Mouse (Mus musculus) limb, embryonic 10.5 days (tissue): ENCODE measurements at regions not wholly inside any gene's neighbourhood (a gene's known extent, or its start where the extent isn't known, plus 50 kb on each side); places are given as distances from the start of the nearest gene placed in this dataset.

ENCODE experiments used
- DNase-seq: peaks from one replicate; pipeline ENCODE4 v3.0.0-alpha.2; 2017; ENCODE audit warnings: low spot score
- H3K27ac ChIP-seq: fragments of 300-500 bp; sonication (generic); 2 replicates; pipeline ENCODE4 v1.5.1; 2016; ENCODE audit warnings: mild to moderate bottlenecking
- H3K27me3 ChIP-seq: fragments of 300-500 bp; sonication (generic); 2 replicates; pipeline ENCODE4 v1.6.1; 2016; ENCODE audit warnings: low read depth, mild to moderate bottlenecking; ENCODE audit not compliant: poor library complexity, severe bottlenecking
- H3K36me3 ChIP-seq: fragments of 300-500 bp; sonication (generic); 2 replicates; pipeline ENCODE4 v1.6.1; 2016; ENCODE audit warnings: mild to moderate bottlenecking, moderate library complexity
- H3K4me1 ChIP-seq: fragments of 300-500 bp; sonication (generic); 2 replicates; pipeline ENCODE4 v1.6.1; 2016
- H3K4me3 ChIP-seq: fragments of 300-500 bp; sonication (generic); 2 replicates; pipeline ENCODE4 v1.5.1; 2016; ENCODE audit warnings: mild to moderate bottlenecking, moderate library complexity
- H3K9me3 ChIP-seq: fragments of 300-500 bp; sonication (generic); replicated peaks from 2 replicates; pipeline ENCODE4 v1.6.1; 2016; ENCODE audit warnings: mild to moderate bottlenecking
- WGBS: fragments of 180-500 bp; shearing (Covaris S2); methylation state at CpG from one replicate; pipeline ENCODE4 v1.1.7; 2016; 5-methylcytosine and 5-hydroxymethylcytosine counted together

GRCm38 (mm10) chr14:79881726-79882125, 102.2 kb upstream of the Olfm4 start:
- DNase-seq, result no peak
- WGBS, result 12% methylated on average over 9 of the region's 9 CpGs
- Histone ChIP-seq H3K9me3 (no peaks in the 10 kb centered on the region), H3K27ac (no peak overlapping the region), H3K4me1 (peaks cover 25% of the 10 kb centered on the region), H3K4me3 (no peak overlapping the region), H3K27me3 (peaks cover 37% of the 10 kb centered on the region; the same call in 1 of the 2 replicates), H3K36me3 (no peaks in the 10 kb centered on the region)

GRCm38 (mm10) chr14:79880065-79880755, 103.7 kb upstream of the Olfm4 start:
- 48% methylated on average over 5 of the region's 5 CpGs for WGBS
- H3K4me3 ChIP-seq, result no peak overlapping the region
- peaks cover 37% of the 10 kb centered on the region; the same call in 1 of the 2 replicates for H3K27me3 ChIP-seq
- peaks cover 25% of the 10 kb centered on the region for H3K4me1 ChIP-seq
- H3K9me3 ChIP-seq, result no peaks in the 10 kb centered on the region
- no peaks in the 10 kb centered on the region for H3K36me3 ChIP-seq
- H3K27ac ChIP-seq, result no peak overlapping the region
- no peak for DNase-seq

DNA sequence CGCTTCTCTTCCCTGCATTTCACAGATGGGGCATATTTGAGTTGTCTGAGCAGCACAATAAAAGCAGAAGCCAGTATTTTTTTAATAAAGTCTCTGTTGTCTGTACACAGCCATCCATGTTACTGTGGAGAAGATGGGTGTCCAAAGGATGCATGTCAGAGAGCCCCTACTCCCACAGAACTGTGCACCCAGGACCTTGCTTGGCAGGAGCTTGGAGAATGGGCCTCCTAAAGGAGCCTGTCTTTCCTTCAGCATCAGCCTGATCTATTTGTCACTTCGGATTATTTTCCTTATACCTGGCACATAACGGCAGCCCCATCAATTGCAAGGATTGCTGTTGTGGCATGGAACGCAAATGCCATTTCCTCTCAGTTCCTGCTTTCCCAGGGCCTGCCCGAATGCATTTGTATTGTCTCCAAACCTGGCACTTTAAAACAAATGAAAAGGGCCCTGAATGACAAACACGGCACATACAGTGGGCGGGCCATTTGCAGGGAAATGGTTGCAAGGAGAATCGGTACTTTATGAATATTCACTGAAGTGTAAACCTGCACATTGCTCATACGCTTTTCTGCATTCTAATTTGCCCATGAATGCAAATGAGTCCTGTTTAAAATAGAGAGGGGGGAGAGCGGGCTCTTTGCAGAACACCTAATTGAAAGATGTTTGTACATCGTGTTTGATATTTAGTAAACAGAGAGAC, 104.4 kb upstream of the Olfm4 start:
- H3K4me1 ChIP-seq, result peaks cover 25% of the 10 kb centered on the region
- DNase-seq, result no peak
- WGBS, result 86% methylated on average over 11 of the region's 11 CpGs
- H3K27me3 ChIP-seq, result peaks cover 37% of the 10 kb centered on the region; the same call in 1 of the 2 replicates
- H3K27ac ChIP-seq, result no peak overlapping the region
- H3K9me3 ChIP-seq, result no peaks in the 10 kb centered on the region
- H3K4me3 ChIP-seq, result no peak overlapping the region
- no peaks in the 10 kb centered on the region for H3K36me3 ChIP-seq

GRCm38 (mm10) chr14:79878285-79879019, 105.4 kb upstream of the Olfm4 start:
- no peak overlapping the region for H3K4me3 ChIP-seq
- no peak for DNase-seq
- peaks cover 38% of the 10 kb centered on the region; the same call in 1 of the 2 replicates for H3K27me3 ChIP-seq
- H3K4me1 ChIP-seq, result peaks cover 28% of the 10 kb centered on the region
- H3K9me3 ChIP-seq, result no peaks in the 10 kb centered on the region
- H3K27ac ChIP-seq, result no peak overlapping the region
- WGBS, result 84% methylated on average over 17 of the region's 17 CpGs
- no peaks in the 10 kb centered on the region for H3K36me3 ChIP-seq

- H3K36me3 ChIP-seq, result no peaks in the 10 kb centered on the region
- H3K27me3 ChIP-seq, result peaks cover 17% of the 10 kb centered on the region; the same call in 1 of the 2 replicates
- H3K9me3 ChIP-seq, result no peaks in the 10 kb centered on the region
- H3K27ac ChIP-seq, result no peak overlapping the region
- H3K4me3 ChIP-seq, result no peak overlapping the region
- peak; percentile 42 for DNase-seq
- H3K4me1 ChIP-seq, result peaks cover 15% of the 10 kb centered on the region
- 37% methylated on average over 13 of the region's 13 CpGs for WGBS
These were observed 102.0 kb upstream of the Pcdh8 start for GRCm38 (mm10) chr14:79873062-79873461.

DNA sequence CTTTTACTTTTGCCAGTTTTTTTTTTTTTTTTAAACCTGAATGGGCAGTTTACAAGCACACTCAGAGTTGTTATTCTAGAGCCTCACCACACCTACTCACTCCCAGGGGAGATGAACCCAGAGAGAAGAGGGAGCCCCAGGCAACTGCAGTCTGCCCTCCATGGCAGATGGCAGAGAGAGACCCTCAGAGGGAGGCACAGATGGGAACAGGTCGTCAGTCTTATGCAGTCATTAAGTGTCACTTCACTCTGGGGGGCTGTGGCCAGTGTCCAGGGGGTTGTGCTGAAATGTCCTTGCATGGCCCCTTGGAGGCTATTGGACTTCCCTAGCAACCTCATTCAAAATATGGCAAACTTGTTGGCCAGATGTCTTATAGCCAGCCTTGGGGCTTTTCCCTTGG, 101.3 kb upstream of the Pcdh8 start:
- no peak overlapping the region for H3K27ac ChIP-seq
- no peak overlapping the region for H3K4me3 ChIP-seq
- H3K4me1 ChIP-seq, result peaks cover 15% of the 10 kb centered on the region
- no peaks in the 10 kb centered on the region for H3K36me3 ChIP-seq
- 15% methylated on average over 1 of the region's 1 CpGs for WGBS
- no peaks in the 10 kb centered on the region for H3K9me3 ChIP-seq
- peaks cover 11% of the 10 kb centered on the region; the same call in 1 of the 2 replicates for H3K27me3 ChIP-seq
- DNase-seq, result no peak

DNA sequence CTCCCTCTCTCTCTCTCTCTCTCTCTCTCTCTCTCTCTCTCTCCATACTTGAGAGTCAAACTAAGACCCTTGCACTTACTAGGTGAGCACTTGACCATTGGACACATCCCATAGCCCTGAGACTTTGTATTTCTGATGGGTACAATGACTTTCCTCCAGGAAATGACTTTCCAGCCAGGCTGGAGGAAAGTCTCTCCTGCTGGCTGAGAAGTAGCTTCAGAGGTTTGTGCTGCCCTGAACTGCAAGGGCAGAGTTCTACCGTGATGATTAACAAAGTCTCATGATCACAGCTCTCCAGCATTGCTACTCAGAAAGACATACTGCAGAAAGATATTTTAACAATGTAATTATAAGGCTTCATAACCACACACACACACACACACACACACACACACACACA, 98.2 kb upstream of the Pcdh8 start:
- H3K9me3 ChIP-seq, result no peaks in the 10 kb centered on the region
- H3K4me3 ChIP-seq, result no peak overlapping the region
- peaks cover 6% of the 10 kb centered on the region; the same call in 1 of the 2 replicates for H3K27me3 ChIP-seq
- peaks cover 15% of the 10 kb centered on the region for H3K4me1 ChIP-seq
- 65% methylated on average over 1 of the region's 1 CpGs for WGBS
- H3K36me3 ChIP-seq, result no peaks in the 10 kb centered on the region
- H3K27ac ChIP-seq, result no peak overlapping the region
- DNase-seq, result no peak

GRCm38 (mm10) chr14:79856245-79856644, 85.1 kb upstream of the Pcdh8 start:
- no peak for DNase-seq
- no peaks in the 10 kb centered on the region for H3K27me3 ChIP-seq
- 89% methylated on average over 7 of the region's 7 CpGs for WGBS
- H3K4me1 ChIP-seq, result peaks cover 8% of the 10 kb centered on the region
- H3K36me3 ChIP-seq, result no peaks in the 10 kb centered on the region
- H3K9me3 ChIP-seq, result no peaks in the 10 kb centered on the region
- no peak overlapping the region for H3K4me3 ChIP-seq
- no peak overlapping the region for H3K27ac ChIP-seq

- no peaks in the 10 kb centered on the region for H3K9me3 ChIP-seq
- no peak for DNase-seq
- WGBS, result 91% methylated on average over 5 of the region's 5 CpGs
- H3K27me3 ChIP-seq, result no peaks in the 10 kb centered on the region
- no peak overlapping the region for H3K27ac ChIP-seq
- no peaks in the 10 kb centered on the region for H3K36me3 ChIP-seq
- H3K4me1 ChIP-seq, result peaks cover 8% of the 10 kb centered on the region
- no peak overlapping the region for H3K4me3 ChIP-seq
These were observed 83.1 kb upstream of the Pcdh8 start for GRCm38 (mm10) chr14:79854216-79854615.

- DNase-seq, result no peak
- WGBS, result 75% methylated on average over 10 of the region's 10 CpGs
- Histone ChIP-seq H3K27me3 (no peaks in the 10 kb centered on the region), H3K4me3 (no peak overlapping the region), H3K36me3 (no peaks in the 10 kb centered on the region), H3K9me3 (no peaks in the 10 kb centered on the region), H3K4me1 (peaks cover 8% of the 10 kb centered on the region), H3K27ac (no peak overlapping the region)
These were observed 81.6 kb upstream of the Pcdh8 start for GRCm38 (mm10) chr14:79852683-79853082.

DNA sequence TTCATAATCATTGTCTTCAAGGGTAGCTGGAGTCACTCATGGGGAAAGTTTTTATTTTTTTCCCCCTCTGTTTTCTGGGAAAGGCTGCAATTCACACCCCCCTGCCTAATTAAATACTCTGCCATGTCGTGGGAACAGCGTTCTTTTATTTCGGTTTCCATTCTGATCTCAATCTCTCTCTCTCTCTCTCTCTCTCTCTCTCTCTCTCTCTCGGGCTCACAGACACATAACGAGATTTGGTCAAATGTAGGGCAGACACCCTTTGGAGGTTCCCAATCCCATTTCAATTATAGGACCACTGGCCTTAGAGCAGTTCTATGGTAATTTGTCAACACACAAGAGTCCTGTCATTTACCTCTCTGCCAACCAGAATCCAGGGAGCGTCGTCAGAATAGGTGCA, 80.7 kb upstream of the Pcdh8 start:
- no peaks in the 10 kb centered on the region for H3K36me3 ChIP-seq
- no peaks in the 10 kb centered on the region for H3K9me3 ChIP-seq
- H3K27ac ChIP-seq, result no peak overlapping the region
- no peaks in the 10 kb centered on the region for H3K27me3 ChIP-seq
- 81% methylated on average over 7 of the region's 7 CpGs for WGBS
- H3K4me1 ChIP-seq, result peaks cover 8% of the 10 kb centered on the region
- DNase-seq, result no peak
- H3K4me3 ChIP-seq, result no peak overlapping the region

DNA sequence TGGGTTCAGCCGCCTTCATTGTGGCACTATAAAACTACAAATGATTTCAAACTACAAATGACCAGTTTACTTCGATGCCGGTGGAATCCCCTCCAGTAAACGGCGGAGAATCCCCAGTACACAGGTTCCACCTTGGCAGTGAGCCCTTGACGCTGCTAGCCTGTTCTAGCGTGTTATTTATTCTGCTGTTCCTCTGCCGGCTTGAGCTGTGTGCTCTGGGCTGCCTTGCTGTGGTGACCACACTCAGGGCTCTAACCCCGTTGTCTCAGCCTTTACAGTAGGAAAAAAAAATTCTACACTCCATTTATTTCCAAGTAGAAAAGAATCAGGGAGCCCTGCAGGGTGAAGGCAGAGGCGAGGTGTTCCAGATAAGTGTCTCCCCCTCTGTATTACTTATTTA, 80.1 kb upstream of the Pcdh8 start:
- no peak overlapping the region for H3K27ac ChIP-seq
- DNase-seq, result no peak

More for the DNA sequence above, 80.1 kb upstream of the Pcdh8 start:
- H3K9me3 ChIP-seq, result no peaks in the 10 kb centered on the region
- no peaks in the 10 kb centered on the region for H3K36me3 ChIP-seq
- 88% methylated on average over 10 of the region's 10 CpGs for WGBS
- H3K4me1 ChIP-seq, result peaks cover 8% of the 10 kb centered on the region
- no peak overlapping the region for H3K4me3 ChIP-seq
- H3K27me3 ChIP-seq, result no peaks in the 10 kb centered on the region
